Mouse (Mus musculus) hindbrain, embryonic 16.5 days (tissue): ENCODE results near the gene Slc17a5. TPM values are rescaled to one million over a fixed set of nuclear protein-coding genes. Genes with fewer than 3 reads are reported as not detected.
"Not testable (repeated sequence)": the region's sequence is repeated elsewhere in the genome, so short reads cannot be mapped to it uniquely, and the experiment has no call there.

Experiments
- ATAC-seq: fragments of 200-750 bp; cut with Nextera tagmentation; 2 replicates; pipeline ENCODE4 v1.8.0; 2017; ENCODE audit warnings: moderate TSS enrichment, moderate library complexity
- H3K27ac ChIP-seq: fragments of 300-500 bp; sonication (generic); 2 replicates; pipeline ENCODE4 v1.5.1; 2014; ENCODE audit warnings: low read depth, mild to moderate bottlenecking, control low read depth, low read length, moderate library complexity
- H3K27me3 ChIP-seq: fragments of 300-500 bp; sonication (generic); replicated peaks from 2 replicates; pipeline ENCODE4 v1.6.1; 2014; ENCODE audit warnings: low read length; ENCODE audit not compliant: control insufficient read depth, insufficient read depth
- H3K36me3 ChIP-seq: fragments of 300-500 bp; sonication (generic); 2 replicates; pipeline ENCODE4 v1.6.1; 2014; ENCODE audit warnings: mild to moderate bottlenecking, low read length, moderate library complexity, mixed read lengths; ENCODE audit not compliant: control insufficient read depth, insufficient read depth
- H3K4me1 ChIP-seq: fragments of 300-500 bp; sonication (generic); 2 replicates; pipeline ENCODE4 v1.6.1; 2014; ENCODE audit warnings: low read depth, low read length; ENCODE audit not compliant: control insufficient read depth, insufficient read depth
- H3K4me2 ChIP-seq: fragments of 300-500 bp; sonication (generic); 2 replicates; pipeline ENCODE4 v1.6.1; 2014; ENCODE audit warnings: mild to moderate bottlenecking, low read length, control low read depth, moderate library complexity
- H3K4me3 ChIP-seq: fragments of 300-500 bp; sonication (generic); 2 replicates; pipeline ENCODE4 v1.5.1; 2014; ENCODE audit warnings: mild to moderate bottlenecking, low read length, control low read depth, moderate library complexity
- H3K9ac ChIP-seq: fragments of 300-500 bp; sonication (generic); 2 replicates; pipeline ENCODE4 v1.6.1; 2014; ENCODE audit warnings: low read depth, mild to moderate bottlenecking, control low read depth, low read length, moderate library complexity
- H3K9me3 ChIP-seq: fragments of 300-500 bp; sonication (generic); 2 replicates; pipeline ENCODE4 v1.6.1; 2014; ENCODE audit warnings: mild to moderate bottlenecking, low read length, moderate library complexity; ENCODE audit not compliant: control insufficient read depth
- WGBS: fragments of 180-500 bp; shearing (Covaris S2); extraction: QIAGEN DNeasy Blood & Tissue Kit; methylation state at CpG from one replicate; pipeline ENCODE4 v1.1.7; 2014; 5-methylcytosine and 5-hydroxymethylcytosine counted together
- polyA plus RNA-seq: library from polyadenylated mRNA; unstranded; fragments of >200 nt; fragmentation: Nextera tagmentation; extraction: Ambion mirVana; gene quantifications from 2 replicates; pipeline ENCODE4 v1.2.1, GENCODE M21; 2015

Slc17a5 gene
- polyA plus RNA-seq, 1 experiment from 2014 or later = 15.8 TPM

DNA sequence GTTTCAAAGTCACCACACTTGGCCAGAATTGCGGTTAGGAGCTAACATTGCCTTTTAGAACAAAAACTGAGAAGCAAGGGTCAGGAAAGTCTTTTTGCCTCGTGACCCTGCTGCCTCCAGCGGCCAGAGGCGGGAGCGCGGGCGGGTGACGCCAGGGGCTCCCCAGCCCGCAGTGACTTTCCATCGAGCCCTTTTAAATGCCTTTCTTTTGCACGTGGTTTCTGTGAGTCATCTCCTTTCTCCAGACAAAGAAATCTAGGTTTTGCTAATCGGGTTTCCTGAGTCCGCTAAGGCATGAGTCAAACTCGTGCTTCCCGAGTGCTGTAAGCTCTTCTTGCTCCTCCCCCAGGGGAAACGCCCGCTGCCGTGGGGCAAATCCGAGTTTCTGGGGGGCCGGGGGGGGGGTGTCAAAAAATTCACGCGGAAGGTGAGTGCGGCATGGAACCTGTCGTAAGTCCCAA, 60.5 kb downstream of the Slc17a5 start:
- H3K27ac ChIP-seq = peak overlapping the region; percentile 88
- peak overlapping the region; percentile 53 for H3K4me3 ChIP-seq
- H3K4me1 ChIP-seq = peaks cover 4% of the 10 kb centered on the region
- WGBS = under 1% methylated on average over 24 of the region's 24 CpGs
- H3K9ac ChIP-seq = peak overlapping the region; percentile 70
- peak overlapping the region; percentile 96 for H3K4me2 ChIP-seq
- H3K27me3 ChIP-seq = no peaks in the 10 kb centered on the region
- no peaks in the 10 kb centered on the region for H3K36me3 ChIP-seq
- ATAC-seq = peak; percentile 75
- H3K9me3 ChIP-seq = no peaks in the 10 kb centered on the region

DNA sequence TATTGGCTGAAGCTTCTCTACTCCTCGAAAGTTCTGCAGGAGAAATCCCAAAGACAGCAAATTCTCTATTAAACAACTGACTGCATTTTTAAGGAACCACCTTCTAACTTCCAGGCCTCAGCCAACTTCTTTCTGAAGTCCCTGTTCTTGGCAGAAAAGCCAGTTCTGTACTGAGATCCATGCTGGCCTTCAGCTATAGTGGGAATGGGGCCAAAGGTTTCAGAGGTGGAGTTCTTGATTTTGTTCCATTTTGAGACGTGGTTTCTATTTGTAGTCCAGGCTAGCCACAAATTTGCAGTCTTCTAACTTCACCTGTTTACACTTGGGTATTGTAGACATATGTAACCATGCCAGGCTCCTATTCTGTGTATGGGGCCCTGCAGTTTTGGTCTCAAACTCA, 61.6 kb downstream of the Slc17a5 start:
- Histone ChIP-seq H3K27ac (no peak overlapping the region), H3K9ac (no peak overlapping the region), H3K4me2 (no peak overlapping the region), H3K9me3 (no peaks in the 10 kb centered on the region), H3K4me1 (peaks cover 4% of the 10 kb centered on the region), H3K27me3 (no peaks in the 10 kb centered on the region), H3K36me3 (no peaks in the 10 kb centered on the region), H3K4me3 (no peak overlapping the region)
- 86% methylated on average over 2 of the region's 2 CpGs for WGBS
- no peak for ATAC-seq

DNA sequence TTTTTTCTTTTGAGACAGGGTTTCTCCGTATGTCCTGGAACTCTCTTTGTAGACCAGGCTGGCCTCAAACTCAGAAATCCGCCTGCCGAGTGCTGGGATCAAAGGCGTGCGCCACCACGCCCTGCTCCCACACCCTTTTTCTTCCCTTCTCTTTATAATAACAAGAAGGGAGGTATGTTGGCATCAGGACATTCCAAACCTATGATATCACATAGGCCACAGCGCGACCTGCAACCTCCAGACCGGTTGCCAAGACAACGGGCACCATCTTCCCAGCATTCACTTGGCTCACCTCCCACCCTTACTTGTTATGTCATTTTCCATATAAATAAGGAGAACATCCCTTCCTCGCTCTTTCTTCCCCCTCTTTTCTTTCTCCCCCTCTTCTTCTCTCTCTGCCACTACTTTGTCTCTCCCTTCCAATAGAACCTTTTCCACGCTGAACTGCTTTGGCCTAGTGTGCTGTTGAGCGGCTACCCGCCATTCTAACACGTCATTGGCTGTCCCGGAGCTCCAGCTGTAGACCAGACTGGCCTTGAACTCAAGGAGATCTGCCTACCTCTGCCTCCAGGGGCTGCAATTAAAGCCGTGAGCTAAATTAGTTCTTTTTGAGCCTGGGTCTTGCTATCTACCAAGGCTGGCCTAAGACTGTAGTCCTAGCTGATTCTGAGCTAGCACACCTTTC, 62.2 kb downstream of the Slc17a5 start:
- no peak overlapping the region for H3K27ac ChIP-seq
- ATAC-seq = no peak
- H3K36me3 ChIP-seq = no peaks in the 10 kb centered on the region
- 88% methylated on average over 17 of the region's 17 CpGs for WGBS
- H3K4me1 ChIP-seq = peaks cover 4% of the 10 kb centered on the region
- no peak overlapping the region for H3K4me3 ChIP-seq
- no peak overlapping the region for H3K9ac ChIP-seq
- no peak overlapping the region for H3K4me2 ChIP-seq
- no peaks in the 10 kb centered on the region for H3K27me3 ChIP-seq
- H3K9me3 ChIP-seq = no peaks in the 10 kb centered on the region

DNA sequence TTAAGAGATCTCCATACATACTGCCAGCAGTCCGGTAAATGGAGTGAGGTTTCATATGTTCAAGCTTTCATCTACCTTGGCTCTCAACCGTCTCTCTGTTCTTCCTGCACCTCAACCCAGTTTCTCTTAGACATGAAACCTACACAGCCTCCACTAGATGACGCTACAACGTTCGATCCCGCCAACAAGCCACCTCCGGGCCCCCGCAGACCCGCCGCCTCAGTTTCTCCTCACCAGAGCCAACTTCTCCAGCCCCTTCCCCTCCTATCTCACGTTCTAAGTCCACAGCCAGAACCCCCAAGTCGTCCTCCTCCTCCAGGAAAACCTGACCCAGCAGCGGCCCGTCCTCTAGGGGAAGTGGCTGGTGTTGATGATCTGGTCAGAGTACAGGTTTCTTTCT, 66.2 kb downstream of the Slc17a5 start:
- peak; percentile 3; the same call in 1 of the 2 replicates for ATAC-seq
- H3K4me3 ChIP-seq = peak overlapping the region; percentile 53
- H3K9me3 ChIP-seq = no peaks in the 10 kb centered on the region
- peak overlapping the region; percentile 88 for H3K4me2 ChIP-seq
- WGBS = 29% methylated on average over 14 of the region's 14 CpGs
- peak overlapping the region; percentile 70 for H3K9ac ChIP-seq
- H3K4me1 ChIP-seq = peaks cover 7% of the 10 kb centered on the region
- peak overlapping the region; percentile 79 for H3K27ac ChIP-seq
- no peaks in the 10 kb centered on the region for H3K36me3 ChIP-seq
- H3K27me3 ChIP-seq = no peaks in the 10 kb centered on the region

DNA sequence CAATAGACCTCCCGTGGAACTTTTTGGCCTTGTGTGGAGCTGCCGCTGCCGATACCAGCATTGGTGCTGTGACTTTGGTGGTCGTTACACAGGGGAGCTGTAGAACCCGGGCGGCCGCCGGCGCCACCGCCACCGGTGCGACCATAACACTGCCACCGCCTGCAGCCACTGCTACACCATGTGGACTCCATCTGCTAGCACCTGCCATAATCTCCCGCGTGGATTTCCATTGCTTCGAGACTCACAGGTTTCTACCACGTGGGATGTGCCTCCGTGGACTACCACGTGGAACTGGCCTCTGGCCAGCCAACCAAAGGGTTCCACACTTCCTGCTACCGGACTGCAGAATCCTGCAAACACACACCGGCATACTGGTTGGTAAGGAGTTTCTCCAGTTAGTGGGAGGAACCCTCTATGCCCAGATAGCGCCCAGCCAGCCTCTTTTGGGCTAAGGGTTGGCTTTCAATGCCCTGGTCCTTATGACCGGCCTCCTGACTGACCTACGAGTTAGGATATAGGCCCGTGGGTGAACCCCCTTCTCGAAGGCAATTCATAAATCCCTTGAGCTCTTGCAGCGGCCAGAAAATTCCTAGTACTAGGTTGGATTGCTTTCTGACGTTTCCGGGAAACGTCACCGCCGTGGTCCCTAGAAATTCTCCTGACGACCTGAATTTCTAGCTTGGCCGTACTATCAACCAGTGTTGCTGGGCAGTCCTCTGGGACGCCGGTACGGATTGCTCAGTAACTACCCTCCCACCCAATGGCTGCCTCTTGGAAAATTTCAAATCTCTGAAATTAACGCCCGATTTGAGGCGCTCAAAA, 66.8 kb downstream of the Slc17a5 start:
- peak overlapping the region; percentile 53 for H3K4me3 ChIP-seq
- 2% methylated on average over 40 of the region's 40 CpGs for WGBS
- H3K4me2 ChIP-seq = peak overlapping the region; percentile 88
- H3K9me3 ChIP-seq = no peaks in the 10 kb centered on the region
- ATAC-seq = peak; percentile 69
- H3K27me3 ChIP-seq = no peaks in the 10 kb centered on the region
- H3K4me1 ChIP-seq = peaks cover 7% of the 10 kb centered on the region
- no peaks in the 10 kb centered on the region for H3K36me3 ChIP-seq
- peak overlapping the region; percentile 70 for H3K9ac ChIP-seq
- H3K27ac ChIP-seq = peak overlapping the region; percentile 79

DNA sequence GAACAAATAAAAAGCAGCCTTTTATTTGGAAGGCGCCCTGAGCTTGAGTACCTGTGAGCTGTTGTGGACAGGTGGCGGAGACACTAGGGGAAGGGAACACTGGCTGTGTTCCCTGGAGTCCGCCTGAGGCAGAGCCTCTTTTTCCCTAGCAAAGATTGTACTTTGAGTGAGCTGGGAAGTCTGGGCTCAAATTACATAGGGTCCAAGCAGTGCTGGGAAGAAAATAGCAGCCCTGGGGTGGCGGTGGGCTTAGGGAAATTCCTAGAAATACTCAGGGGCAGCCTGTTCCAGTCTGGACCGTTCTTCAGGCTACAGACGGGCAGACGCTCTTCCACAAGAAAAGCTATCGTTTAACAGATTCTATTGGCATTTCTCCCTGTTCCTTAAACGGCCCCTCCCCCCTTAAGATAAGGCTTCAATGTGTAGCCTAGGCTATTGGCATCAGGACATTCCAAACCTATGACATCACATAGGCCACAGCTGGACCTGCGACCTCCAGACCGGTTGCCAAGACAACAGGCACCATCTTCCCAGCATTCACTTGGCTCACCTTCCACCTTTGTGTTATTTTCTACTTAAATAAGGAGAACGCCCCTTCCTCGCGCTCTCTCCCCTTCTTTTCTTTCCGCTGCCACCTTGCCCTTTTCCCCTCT, 67.6 kb downstream of the Slc17a5 start:
- H3K27me3 ChIP-seq = no peaks in the 10 kb centered on the region
- WGBS = 7% methylated on average over 15 of the region's 15 CpGs
- H3K36me3 ChIP-seq = no peaks in the 10 kb centered on the region
- peak overlapping the region; percentile 79 for H3K27ac ChIP-seq
- H3K9ac ChIP-seq = peak overlapping the region; percentile 70
- H3K9me3 ChIP-seq = no peaks in the 10 kb centered on the region
- ATAC-seq = peak; percentile 77
- H3K4me2 ChIP-seq = peak overlapping the region; percentile 88
- H3K4me1 ChIP-seq = peaks cover 7% of the 10 kb centered on the region
- peak overlapping the region; percentile 53 for H3K4me3 ChIP-seq

DNA sequence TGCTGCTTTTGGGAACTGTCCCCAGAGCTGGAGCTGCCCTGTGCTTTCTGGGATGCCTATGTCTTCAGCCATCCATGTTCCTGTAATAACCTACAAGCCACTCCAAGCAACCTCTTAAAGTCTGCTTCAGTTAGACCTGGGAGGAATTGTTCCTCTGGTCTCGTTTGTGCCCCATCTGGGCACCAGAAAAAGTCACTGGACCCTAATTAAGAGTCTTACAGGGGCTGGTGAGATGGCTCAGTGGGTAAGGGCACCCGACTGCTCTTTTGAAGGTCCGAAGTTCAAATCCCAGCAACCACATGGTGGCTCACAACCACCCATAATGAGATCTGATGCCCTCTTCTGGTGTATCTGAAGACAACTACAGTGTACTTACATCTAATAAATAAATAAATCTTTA, 70.6 kb downstream of the Slc17a5 start:
- H3K36me3 ChIP-seq, H3K4me1 ChIP-seq, H3K27ac ChIP-seq, H3K9ac ChIP-seq, ATAC-seq, H3K9me3 ChIP-seq, H3K4me3 ChIP-seq, H3K4me2 ChIP-seq, H3K27me3 ChIP-seq: not testable (repeated sequence)
- WGBS = 68% methylated on average over 3 of the region's 3 CpGs

DNA sequence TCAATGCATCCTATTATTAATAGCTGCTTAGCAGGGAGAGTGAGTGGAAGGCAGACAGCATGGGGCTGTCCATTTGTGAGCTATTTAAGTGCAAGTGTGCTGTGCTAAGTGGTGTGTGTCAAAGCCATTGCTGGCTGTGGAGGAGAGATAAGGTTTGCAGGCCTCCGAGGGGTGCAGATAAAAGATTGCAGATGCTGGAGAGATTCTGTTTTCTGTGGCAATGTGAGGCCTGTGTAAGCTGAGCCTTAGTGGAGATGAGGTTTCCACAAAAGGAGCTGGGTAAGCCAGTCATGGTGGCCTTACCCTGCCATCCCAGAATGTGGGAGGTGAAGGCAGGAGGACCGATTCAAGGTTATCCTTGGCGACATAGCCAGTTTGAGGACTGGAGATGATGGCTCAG, 71.7 kb downstream of the Slc17a5 start:
- Histone ChIP-seq H3K4me3 (no peak overlapping the region), H3K4me2 (no peak overlapping the region), H3K4me1 (peaks cover 7% of the 10 kb centered on the region), H3K9ac (no peak overlapping the region), H3K36me3 (no peaks in the 10 kb centered on the region), H3K27me3 (no peaks in the 10 kb centered on the region), H3K27ac (no peak overlapping the region), H3K9me3 (no peaks in the 10 kb centered on the region)
- WGBS = 75% methylated on average over 3 of the region's 3 CpGs
- no peak for ATAC-seq

DNA sequence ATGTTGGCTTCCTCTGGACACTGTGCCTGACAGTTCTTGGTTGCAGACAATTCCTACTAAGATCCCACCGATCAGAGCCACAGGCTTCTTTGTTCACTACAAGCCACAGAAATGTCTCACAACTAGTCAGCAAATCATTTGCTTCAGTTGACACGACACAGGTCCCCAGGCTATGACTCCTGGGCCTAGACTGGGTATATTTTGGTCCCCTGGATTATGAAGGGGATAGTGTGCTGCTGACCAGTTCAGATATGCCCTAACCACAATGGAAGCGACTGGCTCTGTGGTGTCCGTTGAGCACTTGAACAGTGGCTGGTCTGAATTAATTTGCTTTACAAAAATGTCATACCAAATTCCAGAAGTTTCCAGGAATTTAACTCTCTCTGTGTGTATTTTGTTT, 73.2 kb downstream of the Slc17a5 start:
- H3K4me3 ChIP-seq = no peak overlapping the region
- no peaks in the 10 kb centered on the region for H3K36me3 ChIP-seq
- H3K4me1 ChIP-seq = no peaks in the 10 kb centered on the region; the same call in 1 of the 2 replicates
- no peak overlapping the region for H3K9ac ChIP-seq
- ATAC-seq = no peak
- H3K9me3 ChIP-seq = no peaks in the 10 kb centered on the region
- H3K27me3 ChIP-seq = no peaks in the 10 kb centered on the region
- 79% methylated on average over 4 of the region's 4 CpGs for WGBS
- no peak overlapping the region for H3K4me2 ChIP-seq
- no peak overlapping the region for H3K27ac ChIP-seq
